Mouse (Mus musculus): ENCODE data around the gene Il11ra1. TPM values are rescaled to one million over a fixed set of nuclear protein-coding genes. Genes with fewer than 3 reads are reported as not detected.

Gene Il11ra1
- polyA plus RNA-seq, 1 experiment from 2014 or later, result 128 TPM

- Histone ChIP-seq H3K9ac (ENCODE audit: low read depth, low read length) (peak overlapping the region; percentile 87), H3K27ac (ENCODE audit: low read depth, low read length) (peak overlapping the region; percentile 82), H3K9me3 (replicated peaks; ENCODE audit: control insufficient read depth, low read length) (0 out of 2 replicates have a peak, but pooled peaks cover under 1% of the 10 kb centered on the region), H3K4me1 (ENCODE audit: control insufficient read depth, insufficient read depth, low read length) (peaks cover 7% of the 10 kb centered on the region; the same call in 1 of the 2 replicates), H3K4me2 (peak overlapping the region; percentile 97), H3K4me3 (ENCODE audit: low read depth, low read length) (peak overlapping the region; percentile 76), H3K27me3 (ENCODE audit: control insufficient read depth, insufficient read depth, low read length) (no peaks in the 10 kb centered on the region), H3K36me3 (ENCODE audit: control insufficient read depth, insufficient read depth, low read length) (0 out of 2 replicates have a peak, but pooled peaks cover 2% of the 10 kb centered on the region)
- WGBS (ENCODE audit: insufficient replicate concordance), result 1% methylated on average over 48 of the region's 48 CpGs
- ATAC-seq (replicated peaks; ENCODE audit: insufficient number of reproducible peaks, low FRiP score, low TSS enrichment), result peak; percentile 78
Measured at GRCm38 (mm10) chr4:41740380-41741157, 40.8 kb downstream of the Il11ra1 start.

- Histone ChIP-seq H3K4me1 (ENCODE audit: control insufficient read depth, insufficient read depth, low read length) (peaks cover 7% of the 10 kb centered on the region; the same call in 1 of the 2 replicates), H3K36me3 (ENCODE audit: control insufficient read depth, insufficient read depth, low read length) (0 out of 2 replicates have a peak, but pooled peaks cover 2% of the 10 kb centered on the region), H3K4me2 (peak overlapping the region; percentile 97), H3K9ac (ENCODE audit: low read depth, low read length) (peak overlapping the region; percentile 87), H3K9me3 (replicated peaks; ENCODE audit: control insufficient read depth, low read length) (no peaks in the 10 kb centered on the region; the same call in 1 of the 2 replicates), H3K27ac (ENCODE audit: low read depth, low read length) (peak overlapping the region; percentile 82), H3K27me3 (ENCODE audit: control insufficient read depth, insufficient read depth, low read length) (no peaks in the 10 kb centered on the region), H3K4me3 (ENCODE audit: low read depth, low read length) (peak overlapping the region; percentile 76)
- under 1% methylated on average over 27 of the region's 27 CpGs for WGBS (ENCODE audit: insufficient replicate concordance)
- peak; percentile 94 for ATAC-seq (replicated peaks; ENCODE audit: insufficient number of reproducible peaks, low FRiP score, low TSS enrichment)
Measured at GRCm38 (mm10) chr4:41741158-41741560, 41.4 kb downstream of the Il11ra1 start.

- Histone ChIP-seq H3K4me1 (ENCODE audit: control insufficient read depth, insufficient read depth, low read length) (peaks cover 7% of the 10 kb centered on the region; the same call in 1 of the 2 replicates), H3K9me3 (replicated peaks; ENCODE audit: control insufficient read depth, low read length) (no peaks in the 10 kb centered on the region; the same call in 1 of the 2 replicates), H3K4me2 (no peak overlapping the region), H3K4me3 (ENCODE audit: low read depth, low read length) (no peak overlapping the region), H3K27ac (ENCODE audit: low read depth, low read length) (no peak overlapping the region), H3K9ac (ENCODE audit: low read depth, low read length) (no peak overlapping the region), H3K36me3 (ENCODE audit: control insufficient read depth, insufficient read depth, low read length) (0 out of 2 replicates have a peak, but pooled peaks cover under 1% of the 10 kb centered on the region), H3K27me3 (ENCODE audit: control insufficient read depth, insufficient read depth, low read length) (no peaks in the 10 kb centered on the region)
- WGBS (ENCODE audit: insufficient replicate concordance), result 78% methylated on average over 2 of the region's 2 CpGs
- no peak for ATAC-seq (replicated peaks; ENCODE audit: insufficient number of reproducible peaks, low FRiP score, low TSS enrichment)
Measured at GRCm38 (mm10) chr4:41744131-41744530, 44.3 kb downstream of the Il11ra1 start.

DNA sequence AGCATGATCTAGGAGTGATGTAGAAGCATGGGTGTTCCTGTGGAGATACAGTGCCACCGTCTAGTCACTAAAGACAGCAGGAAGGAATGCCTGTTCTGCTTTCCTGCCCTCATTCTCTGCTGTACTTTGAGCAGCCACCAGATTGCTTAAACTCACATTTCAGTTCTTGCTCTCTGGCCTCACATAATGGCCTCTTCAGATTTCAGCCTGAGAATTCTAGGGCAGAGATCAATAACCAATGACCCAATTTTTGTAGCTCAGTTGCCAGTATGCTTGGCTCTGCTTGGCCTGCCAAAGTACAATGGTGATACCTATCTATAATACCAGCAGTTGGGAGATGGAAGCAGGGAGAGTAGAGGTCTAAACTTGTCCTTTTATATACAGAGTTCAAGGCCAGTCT lies 45.2 kb downstream of the Il11ra1 start:
- no peak for ATAC-seq (replicated peaks; ENCODE audit: insufficient number of reproducible peaks, low FRiP score, low TSS enrichment)
- WGBS (ENCODE audit: insufficient replicate concordance), result 64% methylated on average over 1 of the region's 1 CpGs
- H3K27me3 ChIP-seq (ENCODE audit: control insufficient read depth, insufficient read depth, low read length), result no peaks in the 10 kb centered on the region
- H3K27ac ChIP-seq (ENCODE audit: low read depth, low read length), result no peak overlapping the region
- H3K9ac ChIP-seq (ENCODE audit: low read depth, low read length), result no peak overlapping the region
- no peak overlapping the region for H3K4me3 ChIP-seq (ENCODE audit: low read depth, low read length)
- no peaks in the 10 kb centered on the region; the same call in 1 of the 2 replicates for H3K9me3 ChIP-seq (replicated peaks; ENCODE audit: control insufficient read depth, low read length)
- peaks cover 7% of the 10 kb centered on the region; the same call in 1 of the 2 replicates for H3K4me1 ChIP-seq (ENCODE audit: control insufficient read depth, insufficient read depth, low read length)
- no peaks in the 10 kb centered on the region for H3K36me3 ChIP-seq (ENCODE audit: control insufficient read depth, insufficient read depth, low read length)
- H3K4me2 ChIP-seq, result no peak overlapping the region

- ATAC-seq (replicated peaks; ENCODE audit: insufficient number of reproducible peaks, low FRiP score, low TSS enrichment), result peak; percentile 41; the same call in 1 of the 2 replicates
- WGBS (ENCODE audit: insufficient replicate concordance), result 12% methylated on average over 14 of the region's 14 CpGs
Measured at GRCm38 (mm10) chr4:41754797-41755337, 55.1 kb downstream of the Il11ra1 start, which contains the start of gene Galt. TSS of gene Galt (plus strand) at chr4:41755228.

GRCm38 (mm10) chr4:41755338-41756305 lies 55.8 kb downstream of the Il11ra1 start, which contains the start of gene Sigmar1:
TSS of gene Sigmar1 (minus strand) at chr4:41756157.
- Histone ChIP-seq H3K27ac (ENCODE audit: low read depth, low read length) (peak within 1 kb of the TSS; percentile 85), H3K9ac (ENCODE audit: low read depth, low read length) (peak within 1 kb of the TSS; percentile 94), H3K27me3 (ENCODE audit: control insufficient read depth, insufficient read depth, low read length) (no peaks in the 10 kb centered on the region), H3K4me2 (peak within 1 kb of the TSS; percentile 90), H3K4me3 (ENCODE audit: low read depth, low read length) (peak within 1 kb of the TSS; percentile 77), H3K4me1 (ENCODE audit: control insufficient read depth, insufficient read depth, low read length) (peaks cover 25% of the 10 kb centered on the region), H3K36me3 (ENCODE audit: control insufficient read depth, insufficient read depth, low read length) (peaks cover 5% of the 10 kb centered on the region; the same call in 1 of the 2 replicates), H3K9me3 (replicated peaks; ENCODE audit: control insufficient read depth, low read length) (no peaks in the 10 kb centered on the region)
- under 1% methylated on average over 57 of the region's 57 CpGs for WGBS (ENCODE audit: insufficient replicate concordance)
- ATAC-seq (replicated peaks; ENCODE audit: insufficient number of reproducible peaks, low FRiP score, low TSS enrichment), result peak; percentile 77

More at GRCm38 (mm10) chr4:41754797-41755337, 55.1 kb downstream of the Il11ra1 start, which contains the start of gene Galt:
- Histone ChIP-seq H3K4me2 (peak within 1 kb of the TSS; percentile 90), H3K4me1 (ENCODE audit: control insufficient read depth, insufficient read depth, low read length) (peaks cover 25% of the 10 kb centered on the region), H3K9me3 (replicated peaks; ENCODE audit: control insufficient read depth, low read length) (no peaks in the 10 kb centered on the region), H3K36me3 (ENCODE audit: control insufficient read depth, insufficient read depth, low read length) (peaks cover 5% of the 10 kb centered on the region; the same call in 1 of the 2 replicates), H3K27me3 (ENCODE audit: control insufficient read depth, insufficient read depth, low read length) (no peaks in the 10 kb centered on the region), H3K9ac (ENCODE audit: low read depth, low read length) (peak within 1 kb of the TSS; percentile 94), H3K27ac (ENCODE audit: low read depth, low read length) (peak within 1 kb of the TSS; percentile 85), H3K4me3 (ENCODE audit: low read depth, low read length) (peak within 1 kb of the TSS; percentile 77)

DNA sequence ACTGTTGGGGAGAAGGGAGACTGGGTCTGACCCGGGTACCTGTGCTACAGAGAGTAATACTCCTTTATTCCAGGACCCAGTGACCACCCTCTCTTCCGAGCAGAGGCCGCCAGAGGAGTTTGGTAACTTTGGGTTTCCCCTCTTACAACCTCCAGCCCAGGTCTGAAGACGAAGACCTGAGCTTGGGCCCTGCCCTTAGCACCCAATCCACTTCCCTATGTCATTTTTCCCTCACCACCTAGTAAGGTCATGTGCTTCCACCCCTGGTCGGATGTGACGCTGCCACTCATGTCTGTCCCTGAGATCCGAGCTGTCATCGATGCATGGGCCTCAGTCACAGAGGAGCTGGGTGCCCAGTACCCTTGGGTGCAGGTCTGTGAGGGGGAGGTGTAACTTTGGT lies 56.7 kb downstream of the Il11ra1 start:
- Histone ChIP-seq H3K27me3 (ENCODE audit: control insufficient read depth, insufficient read depth, low read length) (no peaks in the 10 kb centered on the region), H3K27ac (ENCODE audit: low read depth, low read length) (no peak overlapping the region), H3K9ac (ENCODE audit: low read depth, low read length) (peak overlapping the region; percentile 94), H3K4me1 (ENCODE audit: control insufficient read depth, insufficient read depth, low read length) (peaks cover 33% of the 10 kb centered on the region), H3K9me3 (replicated peaks; ENCODE audit: control insufficient read depth, low read length) (no peaks in the 10 kb centered on the region), H3K4me2 (peak overlapping the region; percentile 90), H3K36me3 (ENCODE audit: control insufficient read depth, insufficient read depth, low read length) (peaks cover 5% of the 10 kb centered on the region; the same call in 1 of the 2 replicates), H3K4me3 (ENCODE audit: low read depth, low read length) (peak overlapping the region; percentile 77)
- ATAC-seq (replicated peaks; ENCODE audit: insufficient number of reproducible peaks, low FRiP score, low TSS enrichment), result no peak
- WGBS (ENCODE audit: insufficient replicate concordance), result 75% methylated on average over 8 of the region's 8 CpGs
